Mouse (Mus musculus) duodenum, adult 2 months (tissue): ENCODE data around the gene Gm10295. TPM values are rescaled to one million over a fixed set of nuclear protein-coding genes. Genes with fewer than 3 reads are reported as not detected.

Experiments used
- polyA plus RNA-seq: library from polyadenylated mRNA; depleted of rRNA; stranded (reverse); fragments of >200 nt; gene quantifications from 2 replicates; pipeline ENCODE4 v1.2.3, GENCODE M21; 2012; ENCODE audit warnings: low replicate concordance; rRNA removed

Gene Gm10295
- polyA plus RNA-seq, result not detected in 2 replicates

GRCm38 (mm10) chr7:71351364-71351763 lies at the start of gene Gm10295:
Gm10295 (minus strand) TSS chr7:71351485.

